Mouse (Mus musculus): ENCODE results near the gene Meig1. TPM values are rescaled to one million over a fixed set of nuclear protein-coding genes. Genes with fewer than 3 reads are reported as not detected.

Gene Meig1
- polyA plus RNA-seq (2014; fragmentation: Illumina TruSeq; extraction: RNeasy Lipid Tissue Mini Kit (QIAGEN cat#74804); ENCODE audit: low read depth, low replicate concordance): 61.4 TPM

GRCm38 (mm10) chr2:3422548-3422947, at the start of gene Meig1:
TSS of gene Meig1 (minus strand) at chr2:3422648.

GRCm38 (mm10) chr2:3423841-3424578, 1.6 kb upstream of the Meig1 start, which contains the start of gene Dclre1c:
TSS of gene Dclre1c (plus strand) at chr2:3424131.

DNA sequence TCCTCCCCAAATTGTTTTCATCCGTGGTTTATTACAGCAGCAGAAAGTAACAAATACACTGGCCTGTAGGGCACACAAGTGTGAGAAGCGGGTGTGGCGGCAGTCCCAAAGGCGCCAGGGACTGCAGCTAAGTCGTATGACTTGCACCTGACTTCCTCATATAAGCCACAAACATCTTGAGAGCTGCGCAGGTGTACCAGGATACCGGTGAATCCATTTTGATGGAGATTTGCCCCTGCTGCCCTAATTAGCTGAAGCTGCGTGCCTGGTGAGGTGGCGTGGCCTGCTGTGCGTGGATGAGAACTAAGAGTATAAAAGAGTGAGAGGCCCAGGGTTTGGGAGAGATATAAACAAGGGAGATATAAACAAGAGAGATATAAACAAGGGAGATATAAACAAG, 25.3 kb downstream of the Meig1 start, which contains the start of gene Olah:
Gene Olah, minus strand, starts transcription at position 101 of the 400 bp plus-strand sequence.

Other genes starting within 250 kb of the Meig1 start
- 23.0 TPM for gene Nmt2, start 138.4 kb downstream of the Meig1 start, polyA plus RNA-seq (2014; fragmentation: Illumina TruSeq; extraction: RNeasy Lipid Tissue Mini Kit (QIAGEN cat#74804); ENCODE audit: low read depth, low replicate concordance)
- 11.4 TPM for gene Rpp38, start 90.0 kb downstream of the Meig1 start, polyA plus RNA-seq (2014; fragmentation: Illumina TruSeq; extraction: RNeasy Lipid Tissue Mini Kit (QIAGEN cat#74804); ENCODE audit: low read depth, low replicate concordance)
- gene Acbd7, start 86.5 kb downstream of the Meig1 start, polyA plus RNA-seq (2014; fragmentation: Illumina TruSeq; extraction: RNeasy Lipid Tissue Mini Kit (QIAGEN cat#74804); ENCODE audit: low read depth, low replicate concordance): 112 TPM
- gene Olah, start 25.4 kb downstream of the Meig1 start, polyA plus RNA-seq (2014; fragmentation: Illumina TruSeq; extraction: RNeasy Lipid Tissue Mini Kit (QIAGEN cat#74804); ENCODE audit: low read depth, low replicate concordance): 0.21 TPM
- gene Dclre1c, start 1.5 kb upstream of the Meig1 start, polyA plus RNA-seq (2014; fragmentation: Illumina TruSeq; extraction: RNeasy Lipid Tissue Mini Kit (QIAGEN cat#74804); ENCODE audit: low read depth, low replicate concordance): 9.2 TPM
- 1.9 TPM for gene Suv39h2, start 52.4 kb upstream of the Meig1 start, polyA plus RNA-seq (2014; fragmentation: Illumina TruSeq; extraction: RNeasy Lipid Tissue Mini Kit (QIAGEN cat#74804); ENCODE audit: low read depth, low replicate concordance)
- gene Gm45902, start 90.1 kb upstream of the Meig1 start, polyA plus RNA-seq (2014; fragmentation: Illumina TruSeq; extraction: RNeasy Lipid Tissue Mini Kit (QIAGEN cat#74804); ENCODE audit: low read depth, low replicate concordance): 1.8 TPM
- gene Hspa14, start 90.2 kb upstream of the Meig1 start, polyA plus RNA-seq (2014; fragmentation: Illumina TruSeq; extraction: RNeasy Lipid Tissue Mini Kit (QIAGEN cat#74804); ENCODE audit: low read depth, low replicate concordance): 36.2 TPM
- gene Cdnf, start 90.4 kb upstream of the Meig1 start, polyA plus RNA-seq (2014; fragmentation: Illumina TruSeq; extraction: RNeasy Lipid Tissue Mini Kit (QIAGEN cat#74804); ENCODE audit: low read depth, low replicate concordance): 6.9 TPM
- 23.2 TPM for gene Fam107b, start 147.8 kb upstream of the Meig1 start, polyA plus RNA-seq (2014; fragmentation: Illumina TruSeq; extraction: RNeasy Lipid Tissue Mini Kit (QIAGEN cat#74804); ENCODE audit: low read depth, low replicate concordance)